Mouse (Mus musculus) neural tube, embryonic 12.5 days (tissue): ENCODE measurements around the gene Rdh16. TPM values are rescaled to one million over a fixed set of nuclear protein-coding genes. Genes with fewer than 3 reads are reported as not detected.
"Not testable (repeated sequence)": the region's sequence is repeated elsewhere in the genome, so short reads cannot be mapped to it uniquely, and the experiment has no call there.

Experiments used
- ATAC-seq: fragments of 200-750 bp; cut with Nextera tagmentation; 2 replicates; pipeline ENCODE4 v1.8.0; 2017; ENCODE audit warnings: low read depth, mild to moderate bottlenecking, moderate TSS enrichment, moderate library complexity; ENCODE audit not compliant: low FRiP score
- H3K27ac ChIP-seq: fragments of 300-500 bp; sonication (generic); 2 replicates; pipeline ENCODE4 v1.5.1; 2016
- H3K27me3 ChIP-seq: fragments of 300-500 bp; sonication (generic); replicated peaks from 2 replicates; pipeline ENCODE4 v1.6.1; 2016; ENCODE audit warnings: mild to moderate bottlenecking
- H3K36me3 ChIP-seq: fragments of 300-500 bp; sonication (generic); 2 replicates; pipeline ENCODE4 v1.6.1; 2016; ENCODE audit warnings: mild to moderate bottlenecking
- H3K4me1 ChIP-seq: fragments of 300-500 bp; sonication (generic); 2 replicates; pipeline ENCODE4 v1.6.1; 2016
- H3K4me2 ChIP-seq: fragments of 300-500 bp; sonication (generic); replicated peaks from 2 replicates; pipeline ENCODE4 v1.6.1; 2016; ENCODE audit warnings: mild to moderate bottlenecking
- H3K4me3 ChIP-seq: fragments of 300-500 bp; sonication (generic); 2 replicates; pipeline ENCODE4 v1.5.1; 2016
- H3K9ac ChIP-seq: fragments of 300-500 bp; sonication (generic); 2 replicates; pipeline ENCODE4 v1.6.1; 2016; ENCODE audit warnings: mild to moderate bottlenecking
- H3K9me3 ChIP-seq: fragments of 300-500 bp; sonication (generic); 2 replicates; pipeline ENCODE4 v1.6.1; 2016; ENCODE audit warnings: mild to moderate bottlenecking
- WGBS: fragments of 180-500 bp; shearing (Covaris S2); methylation state at CpG from one replicate; pipeline ENCODE4 v1.1.7; 2016; 5-methylcytosine and 5-hydroxymethylcytosine counted together
- polyA plus RNA-seq: library from polyadenylated mRNA; unstranded; fragments of >200 nt; fragmentation: Nextera tagmentation; extraction: Ambion mirVana; gene quantifications from 2 replicates; pipeline ENCODE4 v1.2.1, GENCODE M21; 2016

The Rdh16 gene
- not detected in 2 replicates for polyA plus RNA-seq

DNA sequence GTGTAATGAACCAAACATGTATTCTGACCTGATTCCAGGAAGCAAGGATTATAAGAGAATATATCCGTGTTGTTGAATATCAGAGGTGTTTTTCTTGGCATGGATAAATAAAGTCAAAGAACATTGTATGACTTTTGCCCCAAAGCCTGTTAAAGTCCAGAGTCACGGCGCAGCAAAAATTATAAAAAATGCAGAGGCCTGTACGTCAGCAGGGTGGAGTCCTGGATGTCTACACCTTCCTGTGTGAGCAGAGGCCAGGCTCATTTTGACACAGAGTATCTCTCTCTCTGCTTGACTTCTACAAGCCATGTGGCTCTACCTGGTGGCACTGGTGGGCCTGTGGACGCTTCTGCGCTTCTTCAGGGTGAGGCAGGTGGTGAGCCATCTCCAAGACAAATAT lies at the start of gene Rdh16:
Gene Rdh16 (plus strand): TSS at position 262 of the 400 bp plus-strand sequence.
- Histone ChIP-seq H3K4me1 (no peaks in the 10 kb centered on the region), H3K27ac (no peak within 1 kb of the TSS)
- 89% methylated on average over 6 of the region's 6 CpGs for WGBS

DNA sequence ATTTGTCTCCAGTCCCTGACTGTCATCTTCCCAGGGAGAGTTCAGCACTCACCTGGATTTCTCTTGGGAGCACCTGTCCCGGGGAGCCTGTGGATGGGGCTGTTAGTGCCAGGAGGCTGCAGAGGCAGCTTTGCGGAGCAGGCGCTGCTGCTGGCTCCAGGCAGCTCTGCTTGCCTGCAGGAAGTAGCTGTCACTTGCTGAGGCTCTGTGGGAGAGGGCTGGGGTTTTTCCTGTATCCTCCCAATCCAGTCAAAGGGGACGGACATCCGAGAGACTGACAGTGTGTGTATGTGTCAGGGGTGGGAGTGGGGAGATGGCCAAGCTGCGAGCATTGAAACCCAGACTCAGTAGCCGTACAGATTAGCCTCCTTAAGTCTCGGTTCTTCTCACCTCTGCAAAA lies 49.4 kb upstream of the Rdh16 start, which contains the start of gene Gpr182:
Gene Gpr182 (minus strand): TSS at position 185 of the 400 bp plus-strand sequence.
- peaks cover 26% of the 10 kb centered on the region for H3K4me1 ChIP-seq
- no peak within 1 kb of the TSS for H3K9ac ChIP-seq
- no peaks in the 10 kb centered on the region for H3K9me3 ChIP-seq
- peaks cover 21% of the 10 kb centered on the region for H3K36me3 ChIP-seq
- no peak within 1 kb of the TSS for H3K4me3 ChIP-seq
- 67% methylated on average over 8 of the region's 8 CpGs for WGBS
- no peak within 1 kb of the TSS for H3K27ac ChIP-seq
- no peaks in the 10 kb centered on the region for H3K27me3 ChIP-seq
- peak within 1 kb of the TSS; percentile 37 for H3K4me2 ChIP-seq
- no peak for ATAC-seq

More for the DNA sequence above, at the start of gene Rdh16:
- no peak within 1 kb of the TSS for H3K4me2 ChIP-seq
- no peak for ATAC-seq
- no peaks in the 10 kb centered on the region for H3K27me3 ChIP-seq
- H3K9ac ChIP-seq: no peak within 1 kb of the TSS
- H3K9me3 ChIP-seq: no peaks in the 10 kb centered on the region
- H3K36me3 ChIP-seq: no peaks in the 10 kb centered on the region
- H3K4me3 ChIP-seq: no peak within 1 kb of the TSS

DNA sequence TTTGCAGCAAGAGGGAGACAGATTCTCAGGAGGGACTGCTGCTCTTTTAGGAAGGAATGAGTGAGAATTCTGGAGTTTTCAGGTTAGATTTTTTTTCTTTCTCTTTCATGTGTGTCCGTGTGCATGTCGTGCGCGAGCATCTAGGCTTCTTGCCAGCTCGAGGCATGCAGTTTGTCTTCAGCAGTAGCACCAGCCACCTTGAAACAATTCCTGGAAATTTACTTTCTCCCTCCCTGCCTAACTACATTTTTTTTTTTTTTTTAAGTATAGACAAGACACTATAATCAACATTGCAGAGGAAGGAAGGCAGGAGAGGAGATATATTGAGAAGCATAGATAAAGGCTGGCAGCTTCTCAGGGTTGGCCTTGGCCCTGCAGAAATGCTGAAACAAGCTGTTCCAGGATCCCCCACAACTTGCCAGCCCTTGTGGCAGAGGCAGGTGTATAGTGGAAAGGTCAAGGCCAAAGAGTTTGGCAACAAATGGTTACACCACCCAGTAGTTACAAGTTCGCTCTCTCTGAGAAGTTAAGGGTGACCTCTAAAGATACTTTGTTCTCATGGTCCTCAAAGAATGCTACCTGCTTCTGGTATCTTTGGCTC lies 46.3 kb upstream of the Rdh16 start:
- 85% methylated on average over 6 of the region's 6 CpGs for whole genome bisulfite sequencing
- H3K27me3 ChIP-seq: no peaks in the 10 kb centered on the region
- ATAC-seq: no peak

DNA sequence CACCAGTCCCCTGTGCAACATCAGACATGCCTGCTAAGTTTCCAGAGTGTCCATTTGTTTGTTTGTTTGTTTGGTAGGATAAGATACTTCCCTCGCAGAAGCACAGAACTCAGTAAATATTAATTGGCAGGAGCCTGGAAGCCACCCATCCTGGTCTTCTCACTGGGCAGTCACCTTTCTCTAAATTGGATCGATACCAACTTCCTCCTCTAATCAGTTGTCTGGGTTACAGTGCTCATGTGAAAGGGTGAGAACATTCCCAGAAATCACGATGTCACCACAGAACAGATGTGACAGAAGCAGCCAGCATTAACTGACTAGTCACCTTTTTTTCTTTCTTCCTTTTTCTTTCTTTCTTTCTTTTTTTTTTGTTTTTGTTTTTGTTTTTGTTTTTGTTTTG lies 45.7 kb upstream of the Rdh16 start:
- H3K4me3 ChIP-seq: no peak overlapping the region
- no peak for ATAC-seq
- H3K27me3 ChIP-seq: no peaks in the 10 kb centered on the region
- 0 out of 2 replicates have a peak, but pooled peaks cover 2% of the 10 kb centered on the region for H3K4me1 ChIP-seq
- no peaks in the 10 kb centered on the region for H3K36me3 ChIP-seq
- no peak overlapping the region for H3K4me2 ChIP-seq
- no peak overlapping the region for H3K9ac ChIP-seq
- no peak overlapping the region for H3K27ac ChIP-seq
- WGBS: 81% methylated on average over 3 of the region's 3 CpGs
- H3K9me3 ChIP-seq: 0 out of 2 replicates have a peak, but pooled peaks cover 2% of the 10 kb centered on the region

More for the DNA sequence above, 46.3 kb upstream of the Rdh16 start:
- Histone ChIP-seq H3K9me3 (0 out of 2 replicates have a peak, but pooled peaks cover 2% of the 10 kb centered on the region), H3K4me2 (no peak overlapping the region), H3K27ac (no peak overlapping the region), H3K4me1 (0 out of 2 replicates have a peak, but pooled peaks cover 8% of the 10 kb centered on the region), H3K4me3 (no peak overlapping the region), H3K36me3 (no peaks in the 10 kb centered on the region), H3K9ac (no peak overlapping the region)

DNA sequence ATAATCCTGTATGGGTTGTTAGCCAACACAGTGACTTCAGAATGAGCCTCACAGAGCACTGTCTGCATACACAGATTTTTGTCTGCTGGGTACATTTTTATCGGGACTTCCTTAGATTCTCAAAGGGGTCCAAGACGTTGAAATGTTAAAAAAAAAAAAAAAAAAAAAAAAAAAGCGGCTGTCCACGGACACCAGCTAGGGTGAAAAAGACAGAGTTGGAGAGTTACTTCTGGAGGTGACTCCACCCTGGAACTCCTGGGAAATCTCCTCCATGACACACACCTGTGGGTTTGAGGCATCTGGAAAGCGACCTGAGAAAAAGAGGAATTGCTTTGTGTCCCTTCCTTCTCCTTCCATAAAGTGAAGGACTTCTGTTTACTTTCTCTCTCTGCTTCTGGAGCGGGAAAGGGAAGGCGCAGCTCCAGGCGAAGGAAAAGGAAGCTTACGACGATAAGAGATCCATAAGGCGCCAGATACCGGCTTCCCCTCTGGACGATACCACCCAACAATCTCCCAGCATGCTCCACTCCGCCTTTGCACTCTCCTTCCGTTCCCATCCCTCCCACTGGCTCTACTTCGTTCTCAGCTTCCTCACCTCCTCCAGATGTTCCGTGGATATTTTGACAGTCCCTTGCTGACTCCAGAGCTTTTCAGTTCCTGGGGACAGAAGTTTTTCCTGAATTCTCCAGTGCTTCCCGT lies 45.0 kb upstream of the Rdh16 start:
- ATAC-seq: no peak
- H3K9me3 ChIP-seq: 0 out of 2 replicates have a peak, but pooled peaks cover 2% of the 10 kb centered on the region
- no peaks in the 10 kb centered on the region for H3K4me1 ChIP-seq
- H3K27me3 ChIP-seq: no peaks in the 10 kb centered on the region
- no peak overlapping the region for H3K4me3 ChIP-seq
- H3K27ac ChIP-seq: no peak overlapping the region
- peak overlapping the region; percentile 29 for H3K4me2 ChIP-seq
- 43% methylated on average over 18 of the region's 18 CpGs for WGBS
- H3K36me3 ChIP-seq: no peaks in the 10 kb centered on the region
- H3K9ac ChIP-seq: no peak overlapping the region

DNA sequence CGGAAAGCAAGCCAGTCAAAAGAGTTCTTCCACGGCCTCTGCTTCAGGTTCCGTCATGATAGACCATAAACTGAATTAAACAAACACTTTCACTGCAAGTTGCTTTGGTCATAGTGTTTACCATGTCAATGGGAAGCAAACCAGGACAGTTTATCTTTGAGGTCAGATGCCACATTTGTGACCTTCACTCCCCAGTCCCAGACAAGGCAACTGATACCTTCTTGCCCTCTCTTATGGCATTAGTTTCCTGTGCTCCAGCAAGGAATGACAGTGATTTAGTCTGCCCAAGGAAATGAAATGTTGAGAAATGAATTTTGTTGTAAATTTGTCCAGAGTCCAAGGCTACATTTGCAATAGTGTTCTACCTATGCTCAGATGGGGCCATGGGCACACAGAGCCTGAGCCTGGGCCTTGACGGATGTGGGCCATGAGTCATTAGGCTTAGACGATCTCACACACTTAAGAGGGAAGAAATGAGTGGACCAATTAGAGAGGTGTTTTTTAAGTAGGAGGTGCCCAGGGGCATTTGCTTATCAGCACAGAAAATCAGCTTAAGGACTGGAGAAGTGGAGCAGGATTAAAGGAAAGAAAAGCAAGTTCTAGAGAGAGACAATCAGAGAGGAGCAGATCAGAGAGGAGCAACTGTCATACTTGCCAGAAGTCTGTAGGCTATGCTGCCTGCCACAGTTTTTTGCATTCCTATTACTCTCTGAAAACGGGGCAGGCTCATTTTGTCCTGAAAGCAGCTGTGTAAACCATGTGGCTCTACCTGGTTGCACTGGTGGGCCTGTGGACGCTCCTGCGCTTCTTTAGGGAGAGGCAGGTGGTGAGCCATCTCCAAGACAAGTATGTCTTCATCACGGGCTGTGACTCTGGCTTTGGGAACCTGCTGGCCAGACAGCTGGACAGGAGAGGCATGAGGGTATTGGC lies 41.5 kb upstream of the Rdh16 start, which contains the start of the genes Rdh1 and Rdh16f1:
Gene Rdh1 (plus strand): TSS at position 541 of the 930 bp plus-strand sequence.
Gene Rdh16f1 (plus strand): TSS at position 607 of the 930 bp plus-strand sequence.
- no peak within 1 kb of the TSS for H3K4me3 ChIP-seq
- H3K4me1 ChIP-seq: no peaks in the 10 kb centered on the region
- WGBS: 80% methylated on average over 9 of the region's 9 CpGs
- no peak within 1 kb of the TSS for H3K4me2 ChIP-seq
- H3K9ac ChIP-seq: no peak within 1 kb of the TSS
- no peaks in the 10 kb centered on the region for H3K36me3 ChIP-seq
- no peak within 1 kb of the TSS for H3K27ac ChIP-seq
- no peak for ATAC-seq
- H3K9me3 ChIP-seq: 0 out of 2 replicates have a peak, but pooled peaks cover 2% of the 10 kb centered on the region
- no peaks in the 10 kb centered on the region for H3K27me3 ChIP-seq

DNA sequence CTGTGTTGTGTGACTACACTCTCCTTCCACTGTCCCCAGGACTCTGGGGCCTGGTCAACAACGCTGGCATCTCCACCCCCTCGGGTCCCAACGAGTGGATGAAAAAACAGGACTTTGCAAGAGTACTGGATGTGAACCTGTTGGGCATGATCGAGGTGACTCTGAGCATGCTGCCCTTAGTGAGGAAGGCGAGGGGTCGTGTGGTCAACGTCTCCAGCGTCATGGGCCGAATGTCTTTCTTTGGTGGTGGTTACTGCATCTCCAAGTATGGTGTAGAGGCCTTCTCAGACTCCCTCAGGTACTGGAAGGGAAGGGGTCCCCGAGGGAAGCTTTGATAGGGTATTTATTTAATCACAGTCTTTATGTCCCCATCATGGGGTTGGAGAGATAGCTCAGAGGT lies 38.0 kb upstream of the Rdh16 start:
- H3K9me3 ChIP-seq, H3K4me1 ChIP-seq, H3K27me3 ChIP-seq, H3K36me3 ChIP-seq, H3K9ac ChIP-seq, H3K4me2 ChIP-seq, ATAC-seq, H3K27ac ChIP-seq, H3K4me3 ChIP-seq: not testable (repeated sequence)
- 88% methylated on average over 10 of the region's 10 CpGs for WGBS

DNA sequence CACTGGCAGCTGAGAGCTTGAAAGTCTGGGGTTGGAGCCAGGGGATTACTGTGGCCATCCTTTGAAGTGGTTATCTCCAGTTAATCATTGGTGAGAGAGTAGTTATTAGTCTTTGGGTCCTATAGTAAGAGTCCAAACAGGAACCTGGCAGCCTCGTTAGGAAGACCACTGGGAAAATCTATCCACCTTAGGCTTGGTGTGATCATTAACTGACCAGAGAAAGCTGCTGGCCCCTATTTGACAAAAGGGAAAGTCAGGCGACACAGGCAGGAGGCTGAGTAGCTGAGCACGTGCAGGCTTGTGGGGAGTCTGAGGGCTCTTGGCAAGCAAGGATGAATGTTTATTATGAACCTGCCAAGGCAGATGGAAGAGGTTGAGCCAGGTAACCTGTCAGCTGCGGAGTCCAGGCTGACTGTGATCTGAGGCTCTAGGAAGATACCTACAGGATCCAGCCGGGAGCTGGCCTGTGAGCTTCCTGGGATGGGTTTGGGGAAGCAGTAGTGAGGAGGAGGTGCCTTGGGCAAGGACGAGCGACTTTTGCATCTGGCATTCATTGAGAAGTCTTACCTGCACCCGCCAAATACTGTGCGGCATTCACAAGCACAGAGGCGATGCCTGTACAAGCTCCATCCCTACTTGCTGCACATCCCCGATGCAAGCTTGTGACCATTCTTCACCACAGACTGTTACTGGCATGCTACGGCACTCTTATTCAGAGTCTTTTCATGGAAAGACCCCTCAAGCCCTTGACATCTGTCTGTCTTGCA lies 36.9 kb upstream of the Rdh16 start:
- WGBS: 67% methylated on average over 12 of the region's 12 CpGs

DNA sequence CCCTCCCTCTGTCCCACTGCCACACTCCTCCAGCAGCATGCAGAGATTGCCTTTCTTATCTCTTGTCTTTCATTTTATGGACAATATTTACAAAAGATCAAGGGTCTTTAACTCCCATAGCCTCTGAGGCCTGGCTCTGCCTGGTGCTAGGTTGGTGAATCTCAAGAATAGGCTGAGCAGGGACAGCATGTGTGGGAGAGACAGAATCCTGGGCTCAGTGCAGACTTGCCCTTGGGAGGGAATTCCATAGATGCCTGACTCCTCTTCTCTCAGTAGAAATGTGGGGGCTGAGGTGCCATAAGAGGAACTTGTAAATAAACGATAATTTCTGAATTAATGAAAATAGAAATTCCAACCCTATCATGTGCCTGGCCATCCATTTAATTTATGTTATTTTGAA lies 34.4 kb upstream of the Rdh16 start:
- no peaks in the 10 kb centered on the region for H3K36me3 ChIP-seq

More for the DNA sequence above, 36.9 kb upstream of the Rdh16 start:
- H3K27me3 ChIP-seq: no peaks in the 10 kb centered on the region
- H3K9me3 ChIP-seq: no peaks in the 10 kb centered on the region
- no peaks in the 10 kb centered on the region for H3K4me1 ChIP-seq
- no peaks in the 10 kb centered on the region for H3K36me3 ChIP-seq
- H3K4me3 ChIP-seq: no peak overlapping the region
- H3K4me2 ChIP-seq: no peak overlapping the region
- no peak overlapping the region for H3K27ac ChIP-seq
- no peak for ATAC-seq
- no peak overlapping the region for H3K9ac ChIP-seq

DNA sequence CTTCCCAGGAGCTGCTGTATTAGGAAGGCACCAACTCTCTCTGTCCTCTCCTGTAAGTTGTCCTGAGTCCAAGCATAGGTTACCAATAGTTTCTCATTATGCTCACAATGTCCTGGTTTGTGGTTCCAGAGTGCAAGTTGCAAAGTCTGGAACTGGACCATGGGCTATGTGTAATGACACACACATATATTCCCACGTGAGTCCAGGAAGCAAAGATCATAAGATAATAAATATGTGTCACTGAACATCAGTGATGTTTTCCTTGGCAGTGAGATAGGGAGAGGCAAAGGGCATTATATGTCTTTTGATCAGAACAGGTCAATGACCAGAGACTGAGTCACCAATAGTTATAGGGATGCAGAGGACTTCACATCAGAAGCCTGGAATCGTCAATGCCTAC lies 24.9 kb upstream of the Rdh16 start, which contains the start of gene Rdh9:
Gene Rdh9 (plus strand): TSS at position 376 of the 400 bp plus-strand sequence.
- Histone ChIP-seq H3K4me3 (no peak within 1 kb of the TSS), H3K4me2 (no peak within 1 kb of the TSS), H3K9me3 (no peaks in the 10 kb centered on the region), H3K27me3 (no peaks in the 10 kb centered on the region), H3K27ac (no peak within 1 kb of the TSS), H3K4me1 (no peaks in the 10 kb centered on the region), H3K9ac (no peak within 1 kb of the TSS), H3K36me3 (no peaks in the 10 kb centered on the region)
- WGBS: 84% methylated on average over 2 of the region's 2 CpGs
- ATAC-seq: no peak

More for the DNA sequence above, 34.4 kb upstream of the Rdh16 start:
- Histone ChIP-seq H3K9ac (no peak overlapping the region), H3K4me3 (no peak overlapping the region), H3K4me1 (no peaks in the 10 kb centered on the region), H3K27ac (no peak overlapping the region), H3K4me2 (no peak overlapping the region), H3K27me3 (no peaks in the 10 kb centered on the region), H3K9me3 (no peaks in the 10 kb centered on the region)
- no peak for ATAC-seq
- 95% methylated on average over 1 of the region's 1 CpGs for WGBS

DNA sequence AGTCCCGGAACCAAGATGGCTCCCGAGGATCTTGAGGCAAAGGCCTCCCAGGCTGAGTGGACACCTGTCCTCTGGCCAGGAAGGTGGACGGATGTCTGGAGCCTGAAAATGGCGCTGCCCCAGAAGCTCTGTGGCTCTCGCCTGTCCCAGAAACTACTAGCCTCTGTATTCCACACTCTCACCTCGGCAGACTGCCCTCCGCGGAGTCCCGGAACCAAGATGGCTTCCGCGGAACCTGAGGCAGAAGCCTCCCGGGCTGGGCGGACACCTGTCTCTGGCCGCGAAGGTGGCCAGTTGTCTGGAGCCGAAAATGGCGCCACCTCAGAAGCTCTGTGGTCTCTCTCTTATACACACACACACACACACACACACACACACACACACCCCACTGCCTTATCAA lies 18.6 kb upstream of the Rdh16 start:
- not testable (repeated sequence) for H3K4me3 ChIP-seq, H3K9ac ChIP-seq, H3K9me3 ChIP-seq, H3K27me3 ChIP-seq, H3K4me1 ChIP-seq, H3K4me2 ChIP-seq, ATAC-seq, H3K36me3 ChIP-seq, H3K27ac ChIP-seq
- WGBS: 92% methylated on average over 17 of the region's 17 CpGs
